Mouse (Mus musculus): ENCODE data around the gene Cse1l. TPM values are rescaled to one million over a fixed set of nuclear protein-coding genes. Genes with fewer than 3 reads are reported as not detected.

Cse1l gene
- total RNA-seq (2021): 10 to 100 TPM; 67.8 to 71.7 TPM

DNA sequence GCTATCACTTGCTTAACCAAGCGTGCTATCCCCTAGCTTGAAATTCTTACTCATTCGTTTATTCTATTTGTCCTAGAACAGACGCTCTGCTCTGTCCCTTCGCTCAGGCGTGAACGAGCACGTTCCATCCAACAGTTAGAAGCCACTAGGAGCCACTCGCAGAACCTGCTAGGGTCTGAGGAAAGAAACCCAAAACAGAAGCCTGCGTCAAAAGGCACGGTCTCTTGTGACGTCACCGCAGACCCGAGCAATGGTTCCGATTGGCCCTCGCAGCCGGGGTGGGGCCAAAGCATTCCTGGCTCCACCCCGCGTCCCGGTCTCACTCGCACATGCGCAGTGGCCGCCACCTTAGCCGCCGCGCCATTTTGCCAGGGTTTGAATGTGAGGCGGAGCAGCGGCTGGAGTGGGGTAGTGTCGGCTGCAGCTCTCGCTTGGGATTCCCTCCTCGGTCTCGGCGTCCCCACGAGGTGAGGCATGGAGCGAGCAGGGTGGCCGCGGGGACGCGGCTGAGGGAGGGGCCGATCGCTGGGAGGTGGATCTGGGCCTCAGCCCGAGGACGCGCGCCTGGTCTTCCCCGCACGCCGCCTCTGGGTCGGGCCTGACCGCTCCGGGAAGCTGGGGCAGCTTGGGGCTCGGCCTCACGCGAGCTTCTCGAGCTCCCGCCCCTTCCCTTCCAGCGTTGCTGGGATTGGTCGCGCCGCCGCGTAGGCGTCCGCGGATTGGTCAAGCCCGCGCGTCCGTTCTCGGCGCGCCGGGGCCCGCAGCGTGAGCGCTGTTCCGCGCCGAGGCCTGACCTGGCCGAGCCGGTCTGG lies at the start of gene Cse1l:
TSS of gene Cse1l (plus strand) at position 330 of the 812 bp plus-strand sequence.
- DNase-seq: peak; percentile 99

DNA sequence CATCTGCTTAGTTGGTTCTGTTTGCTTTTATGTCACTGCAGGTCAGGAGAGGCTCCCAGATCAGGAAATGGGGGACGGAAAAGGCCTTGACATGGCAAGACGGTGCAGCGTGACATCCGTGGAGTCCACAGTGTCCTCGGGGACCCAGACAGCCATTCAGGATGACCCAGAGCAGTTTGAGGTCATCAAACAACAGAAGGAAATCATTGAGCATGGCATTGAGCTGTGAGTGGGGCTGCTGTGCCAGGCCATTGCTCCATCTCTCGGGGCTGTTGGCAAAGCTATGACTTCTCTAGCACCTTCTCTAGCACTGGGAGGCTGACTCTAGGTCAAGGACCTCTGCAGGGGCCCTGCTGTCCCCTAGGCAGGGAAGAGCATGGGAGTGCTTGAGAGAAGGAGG lies 49.5 kb upstream of the Cse1l start:
- no peak for DNase-seq

DNA sequence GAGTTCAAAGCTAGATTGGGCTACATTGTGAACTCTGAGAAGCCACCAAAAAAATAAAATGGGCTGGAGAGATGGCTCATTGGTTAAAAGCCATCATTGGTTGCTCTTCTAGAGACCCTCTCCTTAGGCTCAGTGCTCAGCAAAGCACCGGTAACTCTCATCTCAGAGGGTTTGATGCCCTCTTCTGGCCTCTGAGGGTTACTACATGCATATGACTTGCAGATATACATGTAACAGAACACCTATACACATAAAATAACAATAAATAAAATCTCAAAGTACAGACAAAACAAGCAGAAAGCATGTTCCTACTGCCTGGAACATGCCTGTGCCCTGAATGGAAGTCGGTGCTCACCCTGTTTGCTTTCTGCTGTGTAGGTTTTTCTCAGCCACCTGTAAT lies 48.7 kb upstream of the Cse1l start:
- DNase-seq: no peak

DNA sequence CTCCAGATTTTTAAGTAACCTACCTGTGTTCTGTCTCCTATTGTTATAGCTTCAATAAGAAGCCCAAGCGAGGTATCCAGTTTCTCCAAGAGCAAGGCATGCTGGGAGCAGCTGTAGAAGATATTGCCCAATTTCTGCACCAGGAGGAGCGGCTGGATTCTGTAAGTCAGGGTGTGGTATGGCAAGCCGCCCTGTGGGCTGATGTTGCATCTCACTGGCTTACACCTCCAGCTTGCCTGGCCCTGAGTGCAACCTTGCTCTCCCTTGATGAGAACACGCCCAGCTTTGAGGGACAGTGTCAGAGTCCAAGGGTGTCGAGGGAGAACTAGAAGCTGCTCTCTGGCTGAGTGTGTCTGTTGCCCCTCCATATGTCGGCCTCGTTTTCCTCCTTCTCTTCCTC lies 46.6 kb upstream of the Cse1l start:
- no peak for DNase-seq

DNA sequence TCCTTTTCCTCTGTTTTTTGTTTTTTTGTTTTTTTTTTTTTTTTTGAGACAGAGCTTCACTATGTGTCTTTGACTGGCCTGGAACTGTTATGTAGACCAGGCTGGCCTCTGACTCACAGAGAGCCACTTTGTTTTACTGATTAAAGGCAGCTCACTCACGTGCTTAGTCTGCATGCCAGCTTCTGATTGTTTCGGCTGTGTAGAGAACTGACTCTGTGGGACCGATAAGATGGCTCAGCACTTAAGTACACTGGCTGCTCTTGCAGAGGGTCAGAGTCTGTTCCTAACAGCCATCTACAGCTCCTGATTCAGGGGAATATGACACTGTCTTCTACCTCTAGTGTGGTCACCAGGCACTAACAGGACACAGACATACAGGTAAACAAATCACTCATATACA lies 43.3 kb upstream of the Cse1l start:
- no peak for DNase-seq

DNA sequence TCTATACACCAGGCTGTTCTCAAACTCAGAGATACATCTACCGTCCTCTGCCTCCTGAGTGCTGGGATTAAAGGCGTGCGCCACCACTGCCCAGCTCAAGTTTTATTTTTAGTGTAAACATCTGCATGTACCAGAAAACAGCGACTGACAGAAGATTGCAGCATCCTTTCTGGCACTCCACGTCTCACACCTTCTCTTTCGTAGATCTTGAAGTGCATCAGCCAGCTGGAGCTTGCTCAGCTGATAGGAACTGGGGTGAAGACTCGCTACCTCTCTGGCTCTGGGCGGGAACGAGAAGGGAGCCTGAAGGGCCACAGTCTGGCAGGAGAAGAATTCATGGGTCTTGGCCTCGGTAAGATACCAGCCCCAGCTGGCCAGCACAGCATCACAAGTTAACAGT lies 40.4 kb upstream of the Cse1l start:
- no peak for DNase-seq

DNA sequence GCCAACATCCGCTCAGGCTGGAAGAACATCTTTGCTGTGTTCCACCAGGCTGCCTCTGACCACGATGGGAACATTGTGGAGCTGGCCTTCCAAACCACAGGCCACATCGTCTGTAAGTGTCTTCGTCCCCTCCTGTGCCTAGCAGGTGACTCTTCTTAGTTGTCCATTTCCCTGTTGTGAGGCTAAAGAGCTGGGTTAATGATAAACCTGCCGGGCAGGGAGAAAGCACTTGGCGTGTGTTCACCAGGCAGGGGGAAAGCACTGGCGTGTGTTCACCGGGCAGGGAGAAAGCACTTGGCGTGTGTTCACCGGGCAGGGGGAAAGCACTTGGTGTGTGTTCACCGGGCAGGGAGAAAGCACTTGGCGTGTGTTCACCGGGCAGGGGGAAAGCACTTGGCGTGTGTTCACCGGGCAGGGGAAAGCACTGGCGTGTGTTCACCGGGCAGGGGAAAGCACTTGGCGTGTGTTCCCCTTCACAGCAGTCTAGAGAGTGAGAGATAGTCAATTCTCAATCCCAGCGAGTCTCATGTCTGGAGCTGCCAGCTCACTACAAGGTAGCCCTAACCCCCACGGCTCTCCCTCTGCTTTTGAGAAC lies 35.5 kb upstream of the Cse1l start:
- DNase-seq: no peak

DNA sequence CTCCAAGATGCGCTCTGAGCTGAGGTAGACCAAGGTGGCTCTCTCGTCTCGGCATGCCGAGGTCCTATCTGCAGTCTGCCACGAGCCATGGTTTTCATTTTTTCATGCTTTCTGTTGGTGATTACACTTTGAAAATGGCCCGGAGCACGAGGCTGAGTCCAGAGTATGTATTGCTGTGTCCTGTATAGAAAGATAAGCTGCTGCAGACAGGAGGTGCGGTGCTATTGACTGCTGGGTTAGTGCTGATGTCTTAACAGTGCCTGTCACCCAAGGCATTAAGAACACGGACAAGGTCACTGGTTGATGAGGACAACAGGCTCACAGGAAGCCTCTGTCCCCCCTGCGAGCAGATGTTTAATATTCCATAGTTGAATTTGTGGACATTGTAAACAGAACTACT lies 34.9 kb upstream of the Cse1l start:
- no peak for DNase-seq

DNA sequence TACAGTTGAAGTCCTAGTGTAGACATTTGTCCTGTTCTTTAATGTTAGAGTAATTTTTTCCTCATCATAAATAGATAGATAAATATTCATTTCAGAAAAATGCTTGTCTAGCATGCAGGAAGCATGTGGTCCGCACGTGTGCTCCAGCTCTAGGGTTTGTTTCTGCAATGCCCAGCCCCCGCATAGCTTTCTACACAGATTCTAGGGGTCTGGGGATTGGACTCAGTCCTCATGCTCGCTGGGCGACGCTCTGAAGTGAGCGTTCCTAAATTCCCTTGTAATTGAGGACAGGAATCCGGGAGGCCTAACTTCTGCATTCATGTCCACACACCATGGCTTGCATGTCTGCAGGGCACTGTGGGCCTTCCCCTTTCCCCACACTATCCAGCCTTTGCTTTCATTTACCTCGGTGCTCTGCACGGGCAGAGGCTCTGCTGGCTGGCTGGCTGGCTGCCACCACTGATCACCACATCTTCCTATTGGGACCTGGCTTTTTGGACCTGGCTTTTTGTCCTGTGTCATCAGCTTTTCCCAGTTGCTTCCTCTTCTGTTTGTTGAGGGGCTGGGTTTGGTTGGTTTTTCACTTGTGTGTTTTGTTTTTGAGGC lies 31.1 kb upstream of the Cse1l start:
- no peak for DNase-seq

DNA sequence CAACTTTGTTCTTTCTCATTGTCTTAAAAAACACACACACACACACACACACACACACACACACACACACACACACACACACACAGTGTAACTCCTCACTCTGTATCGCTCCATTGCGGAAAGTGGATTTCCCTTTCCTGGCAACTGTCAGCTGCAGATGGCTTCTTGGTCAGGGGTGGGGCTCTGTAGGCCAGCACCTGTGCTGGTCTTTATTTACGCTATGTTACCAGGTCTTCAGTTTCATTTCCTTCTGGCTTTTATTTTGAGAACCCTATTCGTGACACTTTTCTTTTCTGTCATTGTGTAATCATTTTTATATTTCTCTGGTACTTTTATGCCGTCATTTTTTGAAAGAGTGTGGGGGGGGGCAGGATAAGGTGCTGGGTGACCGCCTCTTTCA lies 30.3 kb upstream of the Cse1l start:
- DNase-seq: no peak

DNA sequence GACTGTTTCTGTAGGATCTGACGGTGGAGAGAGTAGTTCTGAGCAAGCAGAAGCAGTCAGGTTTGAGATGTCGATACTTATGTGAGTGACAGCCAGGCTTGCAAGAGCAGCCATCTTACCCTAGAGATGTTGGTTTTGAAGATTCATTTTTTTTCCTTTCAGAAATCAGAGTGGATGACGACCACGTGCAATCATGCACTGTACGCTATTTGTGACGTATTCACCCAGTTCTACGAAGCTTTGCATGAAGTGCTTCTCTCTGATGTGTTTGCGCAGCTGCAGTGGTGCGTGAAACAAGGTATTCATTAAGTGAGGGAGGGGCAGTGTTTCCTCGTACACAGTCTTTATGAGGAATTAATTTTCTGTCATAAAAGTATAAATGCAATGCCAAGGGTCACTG lies 29.5 kb upstream of the Cse1l start:
- DNase-seq: no peak

DNA sequence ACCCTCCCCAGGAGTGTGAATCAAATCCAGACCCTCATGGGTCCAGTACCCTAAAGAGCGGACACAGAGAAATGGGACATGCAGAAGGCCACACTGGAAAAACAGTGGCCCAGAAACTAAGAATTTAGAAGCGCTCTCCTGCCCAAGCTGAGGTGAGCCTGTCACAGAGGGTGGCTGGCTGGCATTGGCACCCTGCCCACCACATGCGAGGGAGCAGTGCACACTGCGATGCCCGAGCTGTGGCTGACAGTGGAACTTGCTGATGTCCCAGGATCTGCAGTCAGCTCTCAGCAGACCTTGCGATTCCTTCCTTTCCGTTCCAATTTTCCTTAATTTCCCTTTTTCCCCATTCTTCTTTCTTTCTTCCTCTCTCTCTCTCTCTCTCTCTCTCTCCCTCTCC lies 20.8 kb upstream of the Cse1l start:
- peak; percentile 54 for DNase-seq

DNA sequence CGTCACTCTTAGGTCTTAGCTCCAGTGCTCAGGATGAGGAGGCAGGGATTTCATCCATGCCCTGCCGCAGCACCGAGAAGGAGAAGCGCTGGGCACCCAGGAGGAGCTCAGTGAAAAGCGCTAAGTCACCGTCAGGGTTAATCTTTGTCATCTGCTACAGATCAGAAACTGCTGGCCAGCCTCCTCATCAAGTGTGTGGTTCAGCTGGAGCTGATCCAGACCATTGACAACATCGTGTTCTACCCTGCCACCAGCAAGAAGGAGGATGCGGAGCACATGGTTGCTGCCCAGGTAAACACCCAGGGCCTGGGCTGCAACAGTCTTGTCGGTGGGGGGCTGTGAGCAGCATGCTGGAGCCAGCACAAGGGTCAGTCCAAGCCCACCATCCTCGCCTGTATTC lies 20.2 kb upstream of the Cse1l start:
- no peak for DNase-seq

DNA sequence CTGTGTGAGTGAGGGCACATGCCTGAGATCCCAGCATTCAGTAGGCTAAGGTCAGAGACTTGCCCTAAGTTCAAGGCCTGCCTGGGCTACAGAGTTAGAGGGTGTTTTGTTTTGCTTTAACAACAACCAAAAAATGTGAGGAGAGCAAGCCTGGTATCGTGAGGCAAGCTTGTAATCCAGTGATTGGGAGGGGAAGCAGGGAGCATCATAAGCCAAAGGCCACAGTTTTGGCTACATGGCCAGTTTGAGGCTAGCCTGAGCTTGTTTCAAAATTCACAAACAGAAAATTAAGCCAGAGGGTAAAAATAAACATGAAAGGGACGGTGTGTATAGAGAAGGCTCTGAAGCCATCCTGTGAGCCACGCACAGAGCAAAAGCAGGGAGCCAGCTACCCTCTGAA lies 19.6 kb upstream of the Cse1l start:
- no peak for DNase-seq

DNA sequence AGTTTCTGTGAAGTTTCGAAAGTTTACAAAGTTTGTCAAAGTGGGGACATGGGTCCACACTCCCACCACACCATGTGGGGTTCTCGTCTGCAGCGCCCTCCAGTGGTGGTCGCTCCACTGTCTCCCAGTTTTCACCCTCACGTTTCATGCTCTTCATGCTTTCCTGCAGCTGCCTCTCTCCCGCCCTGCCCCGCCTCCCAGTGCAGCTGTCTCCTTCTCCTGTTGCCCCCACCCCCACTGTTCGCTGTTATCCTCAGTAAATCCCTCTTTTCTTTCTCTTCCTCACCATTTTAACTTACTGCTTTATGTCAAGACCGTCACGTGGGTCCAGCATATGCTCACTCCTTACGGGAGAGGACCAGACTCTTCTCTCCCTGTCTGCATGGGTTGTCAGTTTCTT lies 18.0 kb upstream of the Cse1l start:
- no peak for DNase-seq

DNA sequence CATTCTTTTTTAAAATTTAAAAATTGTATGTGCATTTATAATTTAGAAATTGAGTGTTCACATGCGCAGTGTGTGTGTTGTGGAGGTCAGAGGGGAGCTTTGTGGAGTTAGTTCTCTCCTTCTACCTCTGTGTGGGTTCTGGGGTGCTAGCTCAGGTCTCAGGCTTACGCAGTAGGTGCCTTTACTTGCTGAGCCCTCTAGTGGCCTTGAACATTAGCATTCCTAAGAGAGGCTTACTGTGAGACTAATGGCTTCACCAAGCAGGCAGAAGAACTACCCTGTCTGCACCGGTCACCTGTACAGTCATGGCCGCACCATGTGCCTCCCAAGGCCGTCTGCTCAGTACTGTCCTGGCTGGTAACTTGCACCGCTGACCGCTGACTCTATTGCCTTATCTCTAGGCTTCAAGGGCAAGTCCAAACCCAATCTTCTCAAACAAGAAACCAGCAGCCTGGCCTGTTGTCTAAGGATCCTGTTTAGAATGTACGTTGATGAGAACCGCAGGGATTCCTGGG lies 14.4 kb upstream of the Cse1l start:
- DNase-seq: no peak

DNA sequence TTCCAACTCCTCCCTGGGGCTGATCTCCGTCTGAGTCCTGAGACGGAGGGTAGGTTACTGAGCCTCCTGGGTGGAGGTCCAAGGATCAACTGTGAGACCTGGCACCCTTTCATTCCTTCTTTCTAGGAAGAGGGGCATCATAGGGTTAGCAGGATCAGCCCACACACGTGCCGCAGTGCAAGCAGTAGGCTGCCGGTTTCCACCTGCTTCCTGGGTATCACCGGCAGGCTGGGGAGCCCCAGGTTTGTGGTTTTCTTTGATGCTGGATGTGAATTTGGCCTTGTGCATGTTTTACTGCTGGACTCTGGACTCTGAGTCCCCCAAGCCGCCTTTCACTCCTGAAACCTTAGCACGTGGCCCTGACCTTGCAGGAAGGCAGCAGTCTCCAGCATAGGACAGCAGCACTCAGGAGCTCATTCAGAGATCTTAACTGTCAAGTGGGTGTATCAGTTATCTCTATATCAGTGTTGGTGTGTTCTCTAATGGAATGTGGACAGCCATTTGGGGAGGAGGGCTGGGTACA lies 13.6 kb upstream of the Cse1l start:
- no peak for DNase-seq

DNA sequence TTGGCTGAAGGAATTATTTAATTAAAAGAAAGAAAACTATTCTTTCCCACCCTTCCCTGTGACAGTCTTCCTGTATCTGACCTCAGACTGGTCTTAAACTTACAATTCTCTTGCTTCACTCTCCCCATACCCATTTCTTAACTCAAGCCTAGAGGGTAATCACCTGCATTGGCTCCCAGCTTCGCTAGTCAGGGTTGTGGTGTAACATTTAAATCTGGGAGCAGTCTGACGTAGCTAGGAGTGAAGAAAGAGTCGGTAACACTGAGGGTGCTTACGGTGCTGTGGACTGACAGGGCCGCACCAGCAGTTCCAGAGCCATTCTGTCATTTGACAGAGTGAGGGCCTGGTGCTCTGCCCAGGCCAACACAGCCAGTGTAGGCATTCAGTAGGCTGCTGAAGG lies 12.8 kb upstream of the Cse1l start:
- no peak for DNase-seq

DNA sequence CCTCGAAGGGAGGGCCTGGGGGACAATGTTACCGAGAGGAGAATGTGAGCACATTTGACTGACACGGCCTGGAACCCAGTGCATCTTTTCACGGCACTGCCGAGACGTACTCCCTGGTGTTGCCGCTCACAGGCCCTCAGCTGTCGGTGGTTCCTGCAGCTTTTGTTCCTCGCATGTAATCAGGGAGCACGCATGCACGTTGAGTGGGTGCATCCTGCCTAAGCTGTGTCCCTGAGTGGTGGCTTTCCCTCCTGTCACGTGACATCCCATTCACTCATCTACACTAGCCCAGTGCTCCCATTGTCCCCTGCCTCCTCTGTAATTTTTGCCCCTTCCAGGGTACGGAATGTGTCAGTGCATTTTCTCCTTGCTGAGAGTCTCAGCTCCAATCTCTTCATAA lies 9.5 kb upstream of the Cse1l start:
- DNase-seq: no peak

DNA sequence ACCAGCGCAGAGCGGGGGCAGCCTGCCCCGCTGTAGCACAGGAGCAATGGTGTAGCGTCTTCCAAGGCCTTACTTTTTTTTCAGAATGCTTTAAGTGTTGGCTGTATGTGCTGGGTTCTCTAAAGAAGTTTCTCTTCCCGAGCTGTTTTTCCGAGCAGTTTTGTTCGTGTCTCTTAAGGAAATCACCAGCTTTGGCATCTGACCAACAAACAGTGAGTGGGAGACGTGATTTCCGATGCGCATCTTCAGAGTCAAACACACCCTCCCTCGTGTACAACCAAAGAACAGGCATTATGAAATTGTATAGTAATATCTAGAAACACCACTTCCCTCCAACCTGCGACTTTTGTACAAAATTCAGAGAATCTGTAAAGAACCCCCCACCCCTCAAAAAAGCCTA lies 8.9 kb upstream of the Cse1l start:
- DNase-seq: no peak

DNA sequence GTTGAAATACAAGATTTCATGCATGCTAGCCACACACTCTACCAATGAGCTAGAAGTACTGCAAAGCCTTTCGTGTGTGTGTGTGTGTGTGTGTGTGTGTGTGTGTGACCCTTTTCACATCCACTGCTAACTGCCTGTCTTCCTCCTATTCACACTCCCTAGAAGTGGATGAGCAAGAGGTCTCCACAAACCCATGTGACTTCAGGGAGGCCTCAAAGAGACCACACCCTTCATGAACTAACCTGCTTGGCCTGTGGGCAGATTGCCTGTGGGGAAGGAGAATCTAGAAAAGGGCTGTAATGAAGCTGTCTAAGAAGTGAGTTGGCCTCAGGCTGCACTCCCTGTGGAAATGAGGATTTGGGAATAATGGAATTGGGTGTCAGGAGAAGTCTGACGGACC lies 6.7 kb upstream of the Cse1l start:
- DNase-seq: no peak

DNA sequence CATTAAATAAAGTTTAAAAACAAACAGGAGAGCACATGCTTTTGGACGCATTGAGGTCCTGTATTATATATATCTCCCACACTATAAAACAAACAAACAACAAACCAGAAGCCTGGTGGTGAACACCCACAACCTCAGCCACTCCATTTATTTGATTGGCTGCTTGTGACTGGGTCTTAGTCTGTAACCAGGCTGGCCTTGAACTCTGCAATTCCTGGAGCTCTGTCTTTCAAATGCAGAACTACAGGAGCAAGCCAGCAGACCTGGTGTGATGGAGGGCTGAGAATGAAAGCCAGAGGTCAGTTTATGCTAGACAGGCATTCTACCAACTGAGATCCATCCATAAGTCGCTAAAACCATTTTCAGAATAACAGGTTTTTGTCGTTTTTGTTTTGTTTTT lies 6.1 kb upstream of the Cse1l start:
- DNase-seq: no peak

DNA sequence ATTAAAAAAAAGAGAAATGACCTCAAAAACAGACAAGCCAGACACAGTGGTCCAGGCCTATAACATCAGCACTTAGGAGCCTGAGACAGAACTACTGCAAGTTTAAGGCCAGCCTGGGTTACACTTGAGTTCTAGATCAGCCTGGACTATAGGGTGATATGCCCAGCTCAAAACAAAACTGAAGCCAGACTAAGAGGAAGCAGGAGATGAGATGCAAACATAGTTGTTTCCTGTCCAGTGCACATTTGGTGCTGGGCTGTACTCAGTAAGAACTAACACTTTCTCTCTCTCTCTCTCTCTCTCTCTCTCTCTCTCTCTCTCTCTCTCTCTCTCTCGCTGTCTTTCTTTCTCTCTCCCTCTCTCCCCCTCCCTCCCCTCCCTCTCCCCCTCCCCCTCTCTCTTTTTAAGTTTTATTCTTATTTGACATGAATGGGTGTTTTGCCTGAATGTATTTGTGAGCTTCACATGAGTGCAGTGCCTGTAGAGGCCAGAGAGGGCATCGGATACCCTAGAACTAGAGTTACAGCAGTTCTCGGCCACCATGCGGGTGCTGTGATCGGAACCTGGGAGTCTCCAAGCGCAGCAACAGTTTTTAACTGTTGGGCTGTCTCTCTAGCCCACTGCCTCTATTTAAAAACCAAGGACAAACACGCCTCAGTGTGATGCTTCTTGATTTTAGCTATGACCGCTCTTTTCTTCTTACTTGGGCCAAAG lies 4.9 kb upstream of the Cse1l start:
- DNase-seq: no peak

Data from heart, postnatal 4 days (tissue).